Mouse (Mus musculus) forebrain, embryonic 12.5 days (tissue): ENCODE data around the gene Olfr1112. TPM values are rescaled to one million over a fixed set of nuclear protein-coding genes. Genes with fewer than 3 reads are reported as not detected.
"Not testable (repeated sequence)": the region's sequence is repeated elsewhere in the genome, so short reads cannot be mapped to it uniquely, and the experiment has no call there.

Experiments
- ATAC-seq: fragments of 200-750 bp; cut with Nextera tagmentation; 2 replicates; pipeline ENCODE4 v1.8.0; 2017; ENCODE audit warnings: moderate TSS enrichment; ENCODE audit not compliant: low FRiP score
- H3K27ac ChIP-seq: fragments of 300-500 bp; sonication (generic); 2 replicates; pipeline ENCODE4 v1.5.1; 2016; ENCODE audit warnings: mild to moderate bottlenecking
- H3K27me3 ChIP-seq: fragments of 300-500 bp; sonication (generic); 2 replicates; pipeline ENCODE4 v1.6.1; 2016; ENCODE audit warnings: mild to moderate bottlenecking
- H3K36me3 ChIP-seq: fragments of 300-500 bp; sonication (generic); replicated peaks from 2 replicates; pipeline ENCODE4 v1.6.1; 2016; ENCODE audit warnings: mild to moderate bottlenecking
- H3K4me1 ChIP-seq: fragments of 300-500 bp; sonication (generic); 2 replicates; pipeline ENCODE4 v1.6.1; 2016
- H3K4me2 ChIP-seq: fragments of 300-500 bp; sonication (generic); 2 replicates; pipeline ENCODE4 v1.6.1; 2016; ENCODE audit warnings: mild to moderate bottlenecking, moderate library complexity
- H3K4me3 ChIP-seq: fragments of 300-500 bp; sonication (generic); replicated peaks from 2 replicates; pipeline ENCODE4 v1.5.1; 2016; ENCODE audit warnings: mild to moderate bottlenecking
- H3K9ac ChIP-seq: fragments of 300-500 bp; sonication (generic); 2 replicates; pipeline ENCODE4 v1.6.1; 2016; ENCODE audit warnings: mild to moderate bottlenecking
- H3K9me3 ChIP-seq: fragments of 300-500 bp; sonication (generic); 2 replicates; pipeline ENCODE4 v1.6.1; 2016
- WGBS: fragments of 180-500 bp; shearing (Covaris S2); methylation state at CpG from one replicate; pipeline ENCODE4 v1.1.7; 2016; 5-methylcytosine and 5-hydroxymethylcytosine counted together
- polyA plus RNA-seq: library from polyadenylated mRNA; unstranded; fragments of >200 nt; fragmentation: Nextera tagmentation; extraction: Ambion mirVana; gene quantifications from 2 replicates; pipeline ENCODE4 v1.2.1, GENCODE M21; 2016

Olfr1112 gene
- not detected in 2 replicates for polyA plus RNA-seq

DNA sequence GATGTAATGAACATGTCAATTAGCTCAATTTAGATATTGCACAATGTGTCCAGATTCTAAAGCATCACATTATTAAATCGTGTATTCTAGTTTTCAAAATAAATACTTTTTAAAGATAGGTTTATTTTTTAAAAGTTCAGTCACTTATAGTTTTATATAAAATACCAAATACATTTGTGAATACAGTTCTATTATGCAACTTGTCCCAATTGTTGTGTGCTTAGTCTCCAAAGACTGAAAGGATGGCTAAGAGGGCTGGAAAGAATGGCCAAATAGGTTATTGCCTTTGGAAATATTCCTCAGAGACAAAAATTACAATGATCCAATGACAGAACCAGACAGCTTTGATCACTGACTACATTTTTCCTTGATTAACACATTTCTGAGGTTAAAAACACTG lies at the start of gene Olfr1112:
Gene Olfr1112, plus strand, starts transcription at position 301 of the 400 bp plus-strand sequence.
- Histone ChIP-seq H3K4me2 (no peak within 1 kb of the TSS), H3K9me3 (no peaks in the 10 kb centered on the region), H3K4me3 (no peak within 1 kb of the TSS), H3K4me1 (no peaks in the 10 kb centered on the region), H3K36me3 (no peaks in the 10 kb centered on the region), H3K9ac (no peak within 1 kb of the TSS), H3K27ac (no peak within 1 kb of the TSS), H3K27me3 (no peaks in the 10 kb centered on the region)
- no peak for ATAC-seq
- WGBS: 84% methylated on average over 1 of the region's 1 CpGs

DNA sequence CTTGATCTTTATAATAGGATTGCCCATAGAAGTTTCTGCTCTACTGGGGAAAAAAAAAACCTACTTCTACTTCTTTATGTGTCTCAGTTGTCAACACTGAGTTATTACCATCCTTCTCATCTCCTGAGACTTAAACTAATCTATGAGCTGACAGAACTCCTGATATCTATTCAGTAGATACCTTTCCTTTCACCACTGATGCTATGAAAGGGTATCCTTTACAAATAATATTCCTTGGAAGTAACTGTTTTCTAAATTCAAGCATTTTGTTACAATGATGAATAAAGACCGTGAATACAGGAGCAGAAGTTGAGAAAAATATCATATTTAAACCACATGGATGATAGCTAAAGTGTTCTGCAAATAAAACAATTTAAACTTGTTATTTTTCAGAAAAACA lies 47.4 kb upstream of the Olfr1112 start, which contains the start of gene Olfr1110:
Gene Olfr1110, minus strand, starts transcription at position 101 of the 400 bp plus-strand sequence.
- H3K4me1 ChIP-seq: no peaks in the 10 kb centered on the region
- H3K4me2 ChIP-seq: no peak within 1 kb of the TSS
- no peak within 1 kb of the TSS for H3K27ac ChIP-seq
- H3K27me3 ChIP-seq: no peaks in the 10 kb centered on the region
- H3K36me3 ChIP-seq: no peaks in the 10 kb centered on the region
- ATAC-seq: no peak
- whole genome bisulfite sequencing: 94% methylated on average over 1 of the region's 1 CpGs
- H3K9me3 ChIP-seq: no peaks in the 10 kb centered on the region
- H3K9ac ChIP-seq: no peak within 1 kb of the TSS
- H3K4me3 ChIP-seq: no peak within 1 kb of the TSS

DNA sequence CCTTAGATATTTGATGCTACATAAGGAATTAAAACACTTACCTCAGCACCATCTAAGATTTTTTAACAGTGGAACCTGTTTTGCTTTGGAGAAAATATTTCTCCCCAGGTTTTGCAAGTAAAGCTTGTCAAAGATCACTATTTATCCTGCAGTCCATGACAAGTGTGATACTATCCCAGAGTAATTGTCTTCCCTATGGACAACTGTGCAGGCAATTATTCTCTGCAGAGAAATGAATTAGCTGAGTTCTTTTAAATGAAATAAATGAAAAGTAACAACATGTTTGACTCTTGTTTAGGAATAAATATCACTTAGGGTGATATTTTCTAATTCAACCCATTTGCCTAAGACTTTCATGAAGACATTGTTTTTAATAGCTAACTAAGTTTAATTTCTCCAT lies 35.1 kb upstream of the Olfr1112 start, which contains the start of gene Olfr1111:
Gene Olfr1111, minus strand, starts transcription at position 101 of the 400 bp plus-strand sequence.
- ATAC-seq: no peak
- no peaks in the 10 kb centered on the region for H3K36me3 ChIP-seq
- no peak within 1 kb of the TSS for H3K9ac ChIP-seq
- H3K4me1 ChIP-seq: no peaks in the 10 kb centered on the region
- no peaks in the 10 kb centered on the region for H3K27me3 ChIP-seq
- no peaks in the 10 kb centered on the region for H3K9me3 ChIP-seq
- no peak within 1 kb of the TSS for H3K4me3 ChIP-seq
- no peak within 1 kb of the TSS for H3K27ac ChIP-seq
- no peak within 1 kb of the TSS for H3K4me2 ChIP-seq

DNA sequence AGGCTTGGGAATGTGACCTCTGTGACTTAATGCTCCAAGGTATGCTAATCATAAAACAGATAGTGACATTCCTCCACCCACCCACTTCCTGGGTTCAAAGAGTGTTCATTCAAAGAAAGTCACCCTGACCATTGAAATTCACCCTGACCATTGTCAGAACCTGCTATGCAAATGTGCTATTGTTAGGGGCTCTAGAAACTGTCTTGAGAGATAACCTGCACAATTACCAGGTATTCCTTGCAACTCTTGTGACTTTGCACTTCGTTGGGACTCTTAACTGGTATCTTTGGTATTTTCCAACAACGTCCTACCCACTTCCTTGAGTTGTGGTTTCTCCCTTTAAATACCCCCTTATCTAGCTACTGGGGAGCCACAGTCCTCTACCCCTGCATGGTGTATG lies 19.9 kb upstream of the Olfr1112 start:
- H3K4me1 ChIP-seq, H3K27me3 ChIP-seq, H3K9me3 ChIP-seq, H3K27ac ChIP-seq, H3K36me3 ChIP-seq, H3K9ac ChIP-seq, H3K4me3 ChIP-seq, ATAC-seq, H3K4me2 ChIP-seq: not testable (repeated sequence)
- WGBS: 82% methylated on average over 2 of the region's 2 CpGs

DNA sequence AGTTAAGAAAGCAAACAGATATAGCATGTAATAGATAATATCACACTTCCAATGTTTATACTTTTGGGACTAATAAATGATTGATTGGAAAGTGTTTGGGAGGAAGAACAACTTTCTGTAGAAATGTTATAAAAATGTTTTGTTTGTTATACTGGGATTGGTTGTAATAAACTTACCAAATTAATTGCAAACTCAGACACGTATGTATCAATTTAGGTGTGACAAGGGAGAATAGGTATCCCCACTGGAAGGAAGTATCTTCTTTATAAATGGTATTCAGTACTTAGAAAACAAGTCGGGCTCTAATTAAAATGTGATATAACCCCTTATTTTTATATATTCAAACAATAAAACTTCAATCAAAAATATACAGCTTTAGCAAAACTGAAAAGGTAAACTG lies 21.1 kb downstream of the Olfr1112 start, which contains the start of gene Olfr1113:
Gene Olfr1113, plus strand, starts transcription at position 301 of the 400 bp plus-strand sequence.
- Histone ChIP-seq H3K9ac (no peak within 1 kb of the TSS), H3K4me3 (no peak within 1 kb of the TSS), H3K4me1 (no peaks in the 10 kb centered on the region), H3K36me3 (no peaks in the 10 kb centered on the region), H3K9me3 (no peaks in the 10 kb centered on the region), H3K27me3 (no peaks in the 10 kb centered on the region), H3K27ac (no peak within 1 kb of the TSS), H3K4me2 (no peak within 1 kb of the TSS)
- ATAC-seq: no peak
- 88% methylated on average over 2 of the region's 2 CpGs for WGBS

Other genes starting within 250 kb of the Olfr1112 start
- not detected in 2 replicates for gene Olfr1099, start 227.1 kb upstream of the Olfr1112 start, polyA plus RNA-seq
- not detected in 2 replicates for gene Olfr1100, start 207.8 kb upstream of the Olfr1112 start, polyA plus RNA-seq
- gene Olfr1101, start 196.6 kb upstream of the Olfr1112 start, polyA plus RNA-seq: not detected in 2 replicates
- not detected in 2 replicates for gene Olfr1102, start 189.4 kb upstream of the Olfr1112 start, polyA plus RNA-seq
- not detected in 2 replicates for gene Olfr1104, start 160.7 kb upstream of the Olfr1112 start, polyA plus RNA-seq
- not detected in 2 replicates for gene Olfr1105, start 151.3 kb upstream of the Olfr1112 start, polyA plus RNA-seq
- gene Olfr1106, start 135.5 kb upstream of the Olfr1112 start, polyA plus RNA-seq: not detected in 2 replicates
- gene Olfr1107, start 112.0 kb upstream of the Olfr1112 start, polyA plus RNA-seq: not detected in 2 replicates
- gene Olfr1109, start 91.8 kb upstream of the Olfr1112 start, polyA plus RNA-seq: not detected in 2 replicates
- not detected in 2 replicates for gene Olfr259, start 73.2 kb upstream of the Olfr1112 start, polyA plus RNA-seq
- gene Olfr1110, start 47.5 kb upstream of the Olfr1112 start, polyA plus RNA-seq: not detected in 2 replicates
- not detected in 2 replicates for gene Olfr1111, start 35.2 kb upstream of the Olfr1112 start, polyA plus RNA-seq
- not detected in 2 replicates for gene Olfr1113, start 21.2 kb downstream of the Olfr1112 start, polyA plus RNA-seq
- gene Olfr1115, start 60.2 kb downstream of the Olfr1112 start, polyA plus RNA-seq: not detected in 2 replicates
- gene Olfr1116, start 79.7 kb downstream of the Olfr1112 start, polyA plus RNA-seq: not detected in 2 replicates
- not detected in 2 replicates for gene Olfr1118, start 119.8 kb downstream of the Olfr1112 start, polyA plus RNA-seq
- not detected in 2 replicates for gene Olfr1120, start 167.0 kb downstream of the Olfr1112 start, polyA plus RNA-seq
- gene Olfr1121, start 182.1 kb downstream of the Olfr1112 start, polyA plus RNA-seq: not detected in 2 replicates
- gene Olfr1122, start 198.1 kb downstream of the Olfr1112 start, polyA plus RNA-seq: not detected in 2 replicates
- gene Olfr1123, start 228.8 kb downstream of the Olfr1112 start, polyA plus RNA-seq: not detected in 2 replicates
- gene Olfr1124, start 242.5 kb downstream of the Olfr1112 start, polyA plus RNA-seq: 0.08 and 0.15 TPM in 2 replicates